Mouse (Mus musculus): ENCODE measurements around the gene Pdia3.
"Not testable (repeated sequence)": the region's sequence is repeated elsewhere in the genome, so short reads cannot be mapped to it uniquely, and the experiment has no call there.

Pdia3 gene

DNA sequence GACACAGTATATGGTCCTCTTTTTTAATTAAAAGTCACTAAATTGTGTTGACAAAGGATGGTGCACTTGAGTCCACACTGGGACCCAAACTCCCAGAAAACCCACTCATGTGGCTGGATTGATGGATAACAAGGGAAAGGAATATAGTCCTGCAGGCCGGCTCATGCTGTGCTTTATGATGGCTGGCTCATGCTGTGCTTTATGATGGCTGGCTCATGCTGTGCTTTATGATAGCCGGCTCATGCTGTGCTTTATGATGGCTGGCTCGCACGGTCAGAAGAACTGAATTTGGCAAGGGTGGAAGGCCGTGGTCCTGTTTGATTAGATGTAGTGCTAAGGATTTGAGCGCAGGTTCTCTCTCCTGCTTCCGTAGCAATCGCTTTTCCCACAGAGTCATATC is 70.0 kb downstream of the Pdia3 start:
- ChIA-PET POLR2A (interaction anchor here in 2 of 4 experiments (1.0 to 2.5 kb wide), 11 partner anchors 9 to 70 kb away, joined by 3 to 9 read pairs (median 5); partner anchors contain the start of genes Mfap1b (in 2 of the 2), Serf2 (in 2 of the 2), Catsper2 (in 1 of the 2) and Hypk (in 1 of the 2)), CTCF (interaction anchor here in 1 of 4 experiments (0.7 kb wide), 1 partner anchor 9 kb away, joined by 3 read pairs; the partner anchor contains the start of gene Mfap1b)

DNA sequence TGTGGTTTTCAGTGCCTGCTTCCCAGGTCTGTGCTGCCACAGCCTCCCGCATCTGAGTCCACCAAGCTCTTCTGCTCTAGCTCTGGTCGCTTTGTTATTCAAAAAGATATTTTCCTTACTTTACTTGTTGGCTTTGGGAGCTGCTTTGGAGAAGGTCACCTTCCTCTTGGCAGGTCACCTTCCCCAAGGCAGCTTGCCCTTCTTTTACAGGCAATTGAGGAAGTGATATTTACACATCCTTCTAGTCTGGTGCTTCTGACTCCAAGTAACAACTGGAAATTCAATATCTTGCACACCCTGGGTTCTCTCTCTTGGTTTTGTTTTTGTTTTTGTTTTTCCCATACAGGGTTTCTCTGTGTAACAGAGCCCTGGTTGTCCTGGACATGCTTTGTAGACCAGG is 70.8 kb downstream of the Pdia3 start:
- POLR2A ChIA-PET = interaction anchor here in 3 of 4 experiments (0.6 to 2.5 kb wide), 9 partner anchors 10 to 71 kb away, joined by 3 to 9 read pairs (median 4); partner anchors contain the start of genes Mfap1b (in 2 of the 3), Serf2 (in 2 of the 3), Catsper2 (in 1 of the 3) and Pdia3 (in 1 of the 3)
- CTCF ChIA-PET = not testable (repeated sequence)

All from embryonic stem cell, embryonic (primary cell).